Mouse (Mus musculus): ENCODE data around the gene Dthd1.

- no peak for TF ChIP-seq GATA1 (IDR thresholded peaks at IDR 0.05; ENCODE audit: low read length)
- TF ChIP-seq TAL1 (IDR thresholded peaks at IDR 0.05; ENCODE audit: low read length), result no peak
These were observed 40.8 kb downstream of the Dthd1 start for GRCm38 (mm10) chr5:62854361-62854844.
